Mouse (Mus musculus): ENCODE data around the gene Reln.

- TF ChIP-seq CTCF (IDR thresholded peaks at IDR 0.05; ENCODE audit: low read depth, low read length) (no peak), POLR2A (IDR thresholded peaks at IDR 0.05; ENCODE audit: extremely low read depth, insufficient read depth, low read length) (no peak)
Measured at GRCm38 (mm10) chr5:22300788-22301187, 43.7 kb downstream of the Reln start.

All from liver, adult 2 months (tissue).